Mouse (Mus musculus) ES-E14 (cell line): Measurements from ENCODE around the gene Itgb7. TPM values are rescaled to one million over a fixed set of nuclear protein-coding genes. Genes with fewer than 3 reads are reported as not detected.

Experiments used
- DNase-seq: peaks from one replicate; pipeline ENCODE4 v3.0.0-alpha.2; 2013; ENCODE audit warnings: low read depth, low spot score
- H3K27ac ChIP-seq: 2 replicates; pipeline ENCODE4 v1.5.1; 2012; ENCODE audit warnings: low read depth, mild to moderate bottlenecking, low read length, moderate library complexity, mixed read lengths; ENCODE audit not compliant: poor library complexity, insufficient read depth, severe bottlenecking
- H3K36me3 ChIP-seq: 2 replicates; pipeline ENCODE4 v1.6.1; 2012; ENCODE audit warnings: mild to moderate bottlenecking, low read length, moderate library complexity, mixed read lengths; ENCODE audit not compliant: control insufficient read depth, poor library complexity, insufficient read depth, severe bottlenecking
- H3K4me1 ChIP-seq, 2 experiments: fragments of 150-350 bp in 1 of 2; sonication (generic) in 1 of 2; 2 replicates each; pipeline ENCODE4 v1.6.1; 2012; ENCODE audit warnings: low read length in 2 of 2, mild to moderate bottlenecking in 1 of 2, mixed read lengths in 1 of 2; ENCODE audit not compliant: control insufficient read depth in 2 of 2, insufficient read depth in 2 of 2, poor library complexity in 1 of 2
- H3K4me3 ChIP-seq, 2 experiments: fragments of 150-350 bp in 1 of 2; sonication (generic) in 1 of 2; 2 replicates each; pipeline ENCODE4 v1.5.1; 2012; ENCODE audit warnings: low read length in 2 of 2, low read depth in 1 of 2, mild to moderate bottlenecking in 1 of 2, mixed read lengths in 1 of 2; ENCODE audit not compliant: insufficient read depth in 1 of 2, poor library complexity in 1 of 2, severe bottlenecking in 1 of 2
- H3K9ac ChIP-seq: 2 replicates; pipeline ENCODE4 v1.6.1; 2012; ENCODE audit warnings: low read depth, mild to moderate bottlenecking, low read length, mixed read lengths; ENCODE audit not compliant: poor library complexity, insufficient read depth, severe bottlenecking
- H3K9me3 ChIP-seq: fragments of 150-350 bp; sonication (generic); 2 replicates; pipeline ENCODE4 v1.6.1; 2012; ENCODE audit warnings: low read depth, mild to moderate bottlenecking, low read length; ENCODE audit not compliant: control insufficient read depth, insufficient read depth
- CHD2 ChIP-seq: IDR thresholded peaks from 2 replicates; pipeline ENCODE4 v1.6.1; 2014; ENCODE audit warnings: mild to moderate bottlenecking, low read depth, low read length, inconsistent platforms
- HCFC1 ChIP-seq: IDR thresholded peaks from 2 replicates; pipeline ENCODE4 v1.6.1; 2012; ENCODE audit warnings: low read length, inconsistent platforms, borderline replicate concordance; ENCODE audit not compliant: insufficient read depth
- MAFK ChIP-seq: IDR thresholded peaks from 2 replicates; pipeline ENCODE4 v1.6.1; 2014; ENCODE audit warnings: mild to moderate bottlenecking, low read depth, low read length, inconsistent platforms; ENCODE audit not compliant: insufficient read depth
- ZC3H11A ChIP-seq: IDR thresholded peaks from 2 replicates; pipeline ENCODE4 v1.6.1; 2012; ENCODE audit warnings: low read depth, mild to moderate bottlenecking, inconsistent platforms, low read length, borderline replicate concordance
- ZNF384 ChIP-seq: IDR thresholded peaks from 2 replicates; pipeline ENCODE4 v1.6.1; 2012; ENCODE audit warnings: low read depth, low read length, inconsistent platforms
- in situ Hi-C, 2 experiments: fragments of 600-800 bp; cut with MboI; formaldehyde crosslinking; loops; one replicate each; pipeline ENCODE4 v1.15.1; 2025; ENCODE audit warnings: low sequenced_read_pairs in 2 of 2, inconsistent platforms in 1 of 2; ENCODE audit not compliant: unreplicated experiment in 2 of 2
- total RNA-seq: library from RNA; depleted of rRNA; stranded (reverse); fragments of 300-350 nt; gene quantifications from 2 replicates; pipeline ENCODE4 v1.2.3, GENCODE M21; 2012

The Itgb7 gene
- total RNA-seq, 1 experiment: 34.0 TPM

DNA sequence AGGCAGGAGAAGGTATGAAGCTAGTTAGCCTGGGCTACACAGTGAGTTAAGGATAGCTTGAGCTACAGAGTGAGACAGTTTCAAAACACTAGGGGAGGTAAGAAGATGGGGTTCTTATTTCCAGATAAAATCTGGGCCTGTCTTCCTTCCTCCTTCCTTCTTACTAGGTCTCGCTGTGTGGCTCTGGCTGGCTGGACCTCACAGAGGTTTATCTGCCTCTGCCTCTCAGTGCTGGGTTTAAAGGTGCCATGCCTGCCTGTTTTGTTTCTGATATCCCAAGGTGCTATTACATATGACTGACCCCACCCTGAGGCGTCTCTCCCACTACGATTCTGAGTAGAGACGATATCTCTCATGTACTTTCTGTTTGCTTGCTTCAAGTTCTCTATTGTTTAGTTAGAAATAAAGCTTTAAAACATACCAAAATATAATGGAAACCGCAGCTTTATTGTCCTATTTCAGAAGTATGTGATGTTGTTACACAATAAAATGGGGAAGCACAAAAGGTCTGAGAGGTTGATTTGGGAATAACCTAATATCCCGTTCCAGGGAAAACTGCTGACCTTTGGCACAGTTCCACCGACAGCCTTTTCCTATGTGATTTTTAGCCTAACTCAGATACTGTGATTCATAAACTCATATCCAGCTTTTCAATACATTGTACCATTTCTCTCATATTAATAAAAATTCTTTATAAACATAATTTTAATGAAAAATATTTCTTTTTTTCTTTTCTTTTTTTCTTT lies 55.0 kb downstream of the Itgb7 start:
- Histone ChIP-seq H3K4me1 (peaks cover 8 to 18% of the 10 kb centered on the region in 2 experiments; a peak in 2 of 4 replicates), H3K4me3 (no peak overlapping the region), H3K9ac (0 out of 2 replicates have a peak overlapping the region, but pooled peaks have one; percentile 2), H3K9me3 (no peaks in the 10 kb centered on the region), H3K27ac (no peak overlapping the region), H3K36me3 (0 out of 2 replicates have a peak, but pooled peaks cover 4% of the 10 kb centered on the region)
- in situ Hi-C loops: no loop called here
- DNase-seq: no peak
- no peak for TF ChIP-seq ZC3H11A
- no peak for TF ChIP-seq CHD2
- no peak for TF ChIP-seq MAFK
- no peak for TF ChIP-seq ZNF384
- TF ChIP-seq HCFC1: no peak

DNA sequence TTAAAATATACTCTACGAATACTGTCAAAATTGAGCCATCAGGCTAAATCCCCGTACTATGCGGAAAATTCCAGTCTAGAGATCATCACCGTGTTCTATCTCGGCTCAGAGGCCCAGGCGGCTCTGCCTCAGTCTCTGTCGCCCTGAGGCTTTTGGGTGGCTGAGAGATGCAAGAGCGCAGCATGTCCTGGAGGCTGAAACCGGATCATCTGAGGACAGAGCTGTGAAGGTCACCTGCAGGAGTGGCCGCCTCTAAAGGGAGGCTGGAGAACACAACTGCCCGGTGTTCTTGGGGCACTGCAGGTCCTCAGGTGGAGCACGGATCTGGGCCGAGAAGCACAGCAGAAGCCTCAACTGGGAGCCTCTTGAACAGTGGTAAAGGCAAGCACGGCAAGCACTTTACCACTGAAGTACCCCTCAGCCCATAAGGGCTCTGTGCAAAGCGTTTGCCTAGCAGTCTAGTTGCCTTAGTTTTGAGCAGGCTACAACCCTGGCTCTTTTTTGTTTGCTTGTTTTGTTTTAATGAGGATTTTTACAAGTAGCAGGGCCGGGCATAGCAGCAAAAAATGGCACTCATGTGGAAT lies 55.9 kb downstream of the Itgb7 start:
- H3K4me3 ChIP-seq: no peak overlapping the region
- no peak overlapping the region for H3K9ac ChIP-seq
- H3K9me3 ChIP-seq: no peaks in the 10 kb centered on the region
- in situ Hi-C loops: no loop called here
- DNase-seq: no peak
- no peak overlapping the region for H3K27ac ChIP-seq
- TF ChIP-seq ZC3H11A: no peak
- no peak for TF ChIP-seq CHD2
- H3K36me3 ChIP-seq: 0 out of 2 replicates have a peak, but pooled peaks cover 4% of the 10 kb centered on the region
- peaks cover 8 to 18% of the 10 kb centered on the region in 2 experiments; a peak in 2 of 4 replicates for H3K4me1 ChIP-seq

- Histone ChIP-seq H3K9ac (no peak overlapping the region), H3K36me3 (0 out of 2 replicates have a peak, but pooled peaks cover 6% of the 10 kb centered on the region), H3K27ac (no peak overlapping the region), H3K9me3 (no peaks in the 10 kb centered on the region), H3K4me1 (peaks cover 3 to 10% of the 10 kb centered on the region in 2 experiments; a peak in 2 of 4 replicates), H3K4me3 (no peak overlapping the region)
- no peak for DNase-seq
- in situ Hi-C loops: no loop called here
- no peak for TF ChIP-seq ZNF384
- TF ChIP-seq MAFK: no peak
- TF ChIP-seq HCFC1: no peak
- TF ChIP-seq CHD2: no peak
- no peak for TF ChIP-seq ZC3H11A
Measured at GRCm38 (mm10) chr15:102173581-102173980, 58.2 kb downstream of the Itgb7 start.

DNA sequence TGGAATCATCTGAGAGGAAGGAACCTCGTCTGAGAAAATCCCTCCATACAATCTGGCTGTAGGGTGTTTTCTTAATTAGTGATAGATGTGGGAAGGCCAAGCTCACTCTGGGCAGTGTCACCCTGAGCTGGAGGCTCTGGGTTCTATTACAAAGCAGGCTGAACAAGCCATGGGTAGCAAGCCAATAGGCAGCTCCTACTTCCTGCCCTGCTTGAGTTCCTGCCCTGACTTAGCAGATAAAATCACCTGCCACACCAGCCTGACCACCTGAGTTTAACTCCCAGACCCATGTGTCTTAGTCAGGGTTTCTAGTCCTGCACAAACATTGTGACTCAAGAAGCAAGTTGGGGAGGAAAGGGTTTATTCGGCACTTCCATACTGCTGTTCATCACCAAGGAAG lies 62.7 kb downstream of the Itgb7 start:
- Histone ChIP-seq H3K9ac (no peak overlapping the region), H3K9me3 (no peaks in the 10 kb centered on the region), H3K36me3 (0 out of 2 replicates have a peak, but pooled peaks cover 1% of the 10 kb centered on the region), H3K27ac (no peak overlapping the region), H3K4me3 (no peak overlapping the region), H3K4me1 (no peaks in the 10 kb centered on the region; a peak in 1 of 4 replicates)
- TF ChIP-seq ZNF384 (no peak), CHD2 (no peak), HCFC1 (no peak), MAFK (no peak), ZC3H11A (no peak)
- DNase-seq: no peak
- in situ Hi-C loops: no loop called here
